Mouse (Mus musculus) thymus, adult 2 months (tissue): ENCODE measurements around the gene Pip5kl1. TPM values are rescaled to one million over a fixed set of nuclear protein-coding genes. Genes with fewer than 3 reads are reported as not detected.

Source experiments
- DNase-seq: peaks from one replicate; pipeline ENCODE4 v3.0.0; 2021
- H3K27ac ChIP-seq: fragments of 200-500 bp; 2 replicates; pipeline ENCODE4 v1.5.1; 2012; ENCODE audit warnings: low read length, control low read depth; ENCODE audit not compliant: control insufficient read depth, insufficient read depth
- H3K27me3 ChIP-seq: fragments of 200-500 bp; 2 replicates; pipeline ENCODE4 v1.6.1; 2012; ENCODE audit warnings: mild to moderate bottlenecking, low read length, moderate library complexity, mixed read lengths; ENCODE audit not compliant: control insufficient read depth, insufficient read depth
- H3K36me3 ChIP-seq: fragments of 200-500 bp; 2 replicates; pipeline ENCODE4 v1.6.1; 2012; ENCODE audit warnings: mild to moderate bottlenecking, low read length, moderate library complexity; ENCODE audit not compliant: control insufficient read depth, insufficient read depth
- H3K4me1 ChIP-seq: fragments of 200-500 bp; replicated peaks from 2 replicates; pipeline ENCODE4 v1.6.1; 2012; ENCODE audit warnings: low read length; ENCODE audit not compliant: control insufficient read depth, insufficient read depth
- H3K4me3 ChIP-seq: fragments of 200-500 bp; 2 replicates; pipeline ENCODE4 v1.5.1; 2012; ENCODE audit warnings: mild to moderate bottlenecking, low read length, control low read depth, moderate library complexity; ENCODE audit not compliant: control insufficient read depth, insufficient read depth
- CTCF ChIP-seq: fragments of 200-500 bp; IDR thresholded peaks from 2 replicates; pipeline ENCODE4 v1.5.1; 2012; ENCODE audit warnings: mild to moderate bottlenecking, control low read depth, low read length, moderate library complexity, borderline replicate concordance; ENCODE audit not compliant: control insufficient read depth, poor library complexity, insufficient read depth; ENCODE audit errors: extremely low read depth
- POLR2A ChIP-seq: fragments of 200-500 bp; IDR thresholded peaks from 2 replicates; pipeline ENCODE4 v1.6.1; 2012; ENCODE audit warnings: mild to moderate bottlenecking, low read length, control low read depth, moderate library complexity; ENCODE audit not compliant: control insufficient read depth, poor library complexity, insufficient read depth; ENCODE audit errors: extremely low read depth
- WGBS: fragments of 180-500 bp; shearing (Covaris S2); methylation state at CpG from one replicate; pipeline ENCODE4 v1.1.7; 2018; 5-methylcytosine and 5-hydroxymethylcytosine counted together
- polyA plus RNA-seq: library from polyadenylated mRNA; depleted of rRNA; stranded (reverse); fragments of >200 nt; gene quantifications from 2 replicates; pipeline ENCODE4 v1.2.3, GENCODE M21; 2012

Pip5kl1 gene
- polyA plus RNA-seq, 1 experiment = 0.92 TPM

DNA sequence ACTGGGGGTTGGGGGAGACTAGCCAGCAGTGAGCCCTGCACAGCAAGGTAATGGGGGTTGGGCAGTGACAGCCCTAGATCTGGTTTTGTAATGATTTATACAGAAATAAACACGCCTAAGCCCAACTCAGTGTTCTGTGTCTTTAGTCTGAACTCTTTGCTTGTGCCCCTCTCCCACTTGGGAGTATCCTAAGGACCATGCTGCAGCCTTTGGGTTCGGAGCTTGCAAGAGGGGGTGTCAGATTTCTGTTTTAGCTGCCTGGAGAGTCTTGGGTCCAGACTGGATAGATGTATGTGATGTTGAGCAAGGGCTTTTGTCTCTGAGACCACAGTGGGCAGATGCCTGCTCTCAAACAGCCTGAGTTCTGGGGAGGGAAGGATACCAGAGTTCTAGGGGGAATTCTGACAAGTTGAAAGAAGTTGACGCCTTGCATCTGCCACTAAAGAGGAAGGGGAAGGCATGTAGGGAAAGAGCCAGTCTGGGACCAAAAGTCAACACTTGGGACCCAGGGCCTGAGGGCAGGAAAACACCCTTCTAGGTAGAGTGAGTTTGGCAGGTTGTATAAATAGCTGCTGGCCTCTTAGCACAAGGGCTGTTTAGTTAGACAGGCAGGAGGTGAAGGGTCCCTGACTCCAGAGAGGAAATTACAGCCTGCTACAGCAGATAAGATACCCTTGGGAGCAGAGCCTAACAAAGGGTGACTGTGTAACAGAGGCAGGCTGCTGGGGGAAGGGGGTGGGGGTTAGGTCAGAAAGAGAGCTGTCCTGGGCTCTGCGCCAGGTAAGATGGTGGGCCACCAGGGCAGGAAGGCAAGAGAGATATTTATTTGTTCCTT is 46.3 kb downstream of the Pip5kl1 start:
- no peaks in the 10 kb centered on the region for H3K4me1 ChIP-seq

DNA sequence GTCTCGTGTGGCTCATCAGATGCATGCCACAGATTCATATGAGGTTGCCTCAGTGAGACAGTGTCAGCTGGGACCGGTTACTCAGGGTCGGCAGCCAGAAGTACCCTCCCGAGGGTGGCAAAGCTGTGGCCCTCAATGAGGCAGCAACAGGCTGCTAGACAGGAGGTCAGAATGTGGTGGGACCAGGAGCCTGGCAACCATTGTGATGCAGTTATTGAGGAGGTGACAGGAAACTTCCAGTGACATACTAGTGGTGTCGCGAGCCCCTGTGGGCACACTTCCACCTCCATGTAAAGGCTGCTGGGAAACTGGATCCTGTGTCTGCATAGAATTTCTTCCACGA is 46.9 kb downstream of the Pip5kl1 start, which contains the start of gene Ak1:
Gene Ak1 (plus strand): TSS at position 242 of the 343 bp plus-strand sequence.
- H3K4me3 ChIP-seq = no peak within 1 kb of the TSS
- no peak for DNase-seq
- TF ChIP-seq CTCF = no peak
- TF ChIP-seq POLR2A = no peak
- no peak within 1 kb of the TSS for H3K27ac ChIP-seq
- H3K27me3 ChIP-seq = no peaks in the 10 kb centered on the region
- no peaks in the 10 kb centered on the region for H3K4me1 ChIP-seq
- no peaks in the 10 kb centered on the region for H3K36me3 ChIP-seq
- 68% methylated on average over 7 of the region's 7 CpGs for WGBS

More for the DNA sequence above, 46.3 kb downstream of the Pip5kl1 start:
- H3K4me3 ChIP-seq = no peak overlapping the region
- no peak overlapping the region for H3K27ac ChIP-seq
- TF ChIP-seq CTCF = no peak
- TF ChIP-seq POLR2A = no peak
- whole genome bisulfite sequencing = 87% methylated on average over 4 of the region's 4 CpGs
- H3K27me3 ChIP-seq = no peaks in the 10 kb centered on the region
- no peaks in the 10 kb centered on the region for H3K36me3 ChIP-seq
- no peak for DNase-seq

DNA sequence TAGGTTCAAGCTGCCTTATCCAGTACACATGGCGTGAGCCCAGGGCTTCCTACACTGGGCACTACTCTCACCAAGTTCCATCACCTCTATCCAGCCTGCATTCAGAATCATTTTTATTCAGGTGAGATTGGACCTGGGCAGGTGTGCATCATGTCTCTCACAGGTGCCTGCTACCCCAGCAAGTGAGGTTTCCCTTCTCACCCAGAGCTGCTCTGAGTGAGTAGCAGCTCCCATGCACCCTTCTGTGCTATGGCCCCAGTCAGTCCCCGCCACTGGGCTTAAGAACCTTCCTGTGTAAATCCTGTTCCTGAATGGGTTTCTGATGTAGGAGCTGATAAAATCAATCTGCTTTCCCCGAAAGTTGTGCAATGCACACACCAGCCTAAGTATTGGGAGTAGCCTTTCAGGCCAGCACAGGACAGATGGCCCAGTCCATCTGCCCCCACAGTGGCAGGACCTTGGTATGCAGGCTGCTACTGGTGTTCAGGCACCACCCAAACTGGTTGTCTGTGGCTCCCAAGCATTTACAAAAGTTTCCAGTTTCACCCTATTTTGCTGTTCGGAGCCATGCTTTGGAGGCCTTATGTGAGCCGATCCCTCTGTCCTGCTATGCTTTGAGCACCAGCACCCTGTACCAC is 49.6 kb downstream of the Pip5kl1 start:
- Histone ChIP-seq H3K27me3 (no peaks in the 10 kb centered on the region), H3K4me1 (no peaks in the 10 kb centered on the region), H3K27ac (no peak overlapping the region), H3K4me3 (no peak overlapping the region), H3K36me3 (no peaks in the 10 kb centered on the region)
- DNase-seq = no peak
- TF ChIP-seq CTCF = no peak
- TF ChIP-seq POLR2A = no peak
- 92% methylated on average over 5 of the region's 5 CpGs for WGBS

DNA sequence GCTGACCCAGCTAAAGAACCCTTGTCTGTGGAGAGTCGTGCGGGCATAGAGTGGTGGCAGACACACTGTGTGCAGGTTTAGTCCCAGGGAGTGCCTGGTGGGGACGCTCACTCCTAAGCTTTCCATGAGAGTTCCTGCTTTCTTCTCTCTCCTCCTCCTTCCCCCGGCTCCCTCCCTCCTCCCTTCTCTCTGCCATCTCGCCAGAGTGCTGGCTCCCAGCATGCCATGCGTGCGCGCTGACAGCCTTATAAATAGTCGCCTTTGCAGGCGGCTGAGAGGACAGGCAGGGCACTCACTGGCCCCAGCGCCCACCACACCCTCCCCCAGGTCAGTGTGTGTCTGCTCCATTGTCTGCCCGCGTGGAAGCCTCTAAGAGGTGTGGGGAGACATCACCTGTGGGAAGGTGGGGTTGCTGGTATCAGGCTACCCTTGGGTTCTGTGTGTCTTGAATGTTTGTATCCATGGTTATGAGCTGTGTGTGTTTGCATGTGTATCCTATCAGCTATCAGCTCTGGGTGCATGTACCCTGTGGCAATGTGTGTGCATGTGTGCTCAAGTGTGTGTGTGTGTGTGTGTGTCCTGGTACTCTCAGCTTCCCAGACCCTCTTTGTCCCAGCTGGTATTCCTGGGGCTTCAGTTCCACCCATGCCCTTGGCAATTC is 50.7 kb downstream of the Pip5kl1 start:
- no peaks in the 10 kb centered on the region for H3K4me1 ChIP-seq
- WGBS = 31% methylated on average over 13 of the region's 13 CpGs
- TF ChIP-seq POLR2A (no peak), CTCF (no peak)
- no peaks in the 10 kb centered on the region for H3K36me3 ChIP-seq
- DNase-seq = no peak
- H3K27me3 ChIP-seq = no peaks in the 10 kb centered on the region
- no peak overlapping the region for H3K4me3 ChIP-seq
- no peak overlapping the region for H3K27ac ChIP-seq

DNA sequence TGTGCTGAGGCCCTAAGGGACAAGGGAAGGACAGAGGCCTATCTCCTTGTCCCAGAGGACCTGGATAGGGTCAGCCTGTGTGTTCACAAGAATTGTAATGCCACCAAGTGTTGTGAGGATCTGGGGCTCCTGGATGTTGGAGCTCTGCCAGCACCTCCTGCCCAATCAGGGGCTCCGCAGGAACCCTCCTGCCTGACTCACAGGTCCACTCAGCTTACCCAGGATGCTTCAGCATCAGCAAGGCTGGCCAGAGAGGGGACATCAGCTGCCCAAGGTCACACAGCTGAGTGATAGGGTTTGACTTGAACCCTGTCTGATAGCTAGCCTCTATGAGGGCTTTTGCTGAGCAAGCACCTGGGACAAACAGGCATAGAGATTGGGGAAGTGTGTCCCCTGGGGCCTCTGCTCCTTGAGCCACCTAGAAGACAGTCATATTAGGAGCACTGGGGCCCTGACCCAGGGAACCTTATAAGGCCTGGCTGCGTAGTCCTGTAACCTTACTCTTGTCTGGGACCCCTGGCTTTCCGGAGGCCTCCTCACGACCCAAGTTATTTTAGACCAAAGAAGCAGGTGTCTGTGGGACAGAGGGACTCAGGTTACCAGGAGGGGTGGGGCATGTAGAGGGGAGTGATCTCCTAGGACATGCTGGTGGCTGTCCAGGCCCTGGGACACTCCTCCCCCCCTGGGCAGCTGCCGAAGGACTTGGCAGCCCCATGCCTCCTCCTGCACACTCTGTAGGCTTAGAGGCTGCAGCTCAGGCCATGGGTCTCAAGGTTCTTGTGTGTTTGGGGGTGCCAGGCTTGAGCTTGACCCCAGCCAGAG is 51.5 kb downstream of the Pip5kl1 start:
- WGBS = 70% methylated on average over 5 of the region's 5 CpGs
- no peak for DNase-seq
- Histone ChIP-seq H3K27ac (no peak overlapping the region), H3K4me3 (no peak overlapping the region), H3K4me1 (no peaks in the 10 kb centered on the region), H3K36me3 (no peaks in the 10 kb centered on the region), H3K27me3 (no peaks in the 10 kb centered on the region)
- TF ChIP-seq CTCF (no peak), POLR2A (no peak)
